ENCODE assay signal across 33 mouse cellular contexts in the genomic region with DNA sequence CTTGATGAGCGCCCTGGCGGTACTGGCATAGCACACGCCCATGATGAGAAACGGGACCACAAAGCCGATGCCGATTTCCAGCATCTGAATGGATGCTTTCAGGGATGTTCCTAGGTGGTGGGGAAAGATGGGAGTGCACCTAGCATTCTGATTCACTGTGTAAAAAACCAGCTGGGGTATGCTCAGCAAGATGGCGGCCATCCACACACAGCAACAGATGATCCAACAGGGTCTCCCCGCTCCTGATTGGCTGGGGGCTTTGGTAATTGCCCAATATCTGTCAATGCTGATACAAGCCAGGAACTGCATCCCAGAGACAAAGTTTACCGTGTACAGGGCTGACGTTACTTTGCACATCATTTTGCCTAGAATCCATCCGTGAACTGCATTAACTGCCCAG. TPM values are rescaled to one million over a fixed set of nuclear protein-coding genes. Genes with fewer than 3 reads are reported as not detected.
DNase-seq lines count a peak whose midpoint lies in the region; ATAC-seq lines count a peak whose summit lies in the region.
"Had no signal": no experiment of that assay in that cellular context is flagged by ENCODE, and none has a peak within 500 bp of the region (broad histone marks: within the 10 kb centered on the region; RNA-seq: fewer than 3 reads in every experiment).

No protein-coding gene starts in this region.

- intact Hi-C loops in heart, postnatal 14 days (cut with DNase I) = no loop called here

- peak; percentile 79 for DNase-seq in heart, adult 11 months
- DNase-seq in heart, postnatal 14 days = no peak
- peak; percentile 55 to 60 for DNase-seq in B cell, adult 2 months
- DNase-seq in ES-CJ7 (ENCODE audit: low read depth, low spot score) = peak; percentile 81
- no peak for DNase-seq in urinary bladder, postnatal 4 days (ENCODE audit: low spot score in 2 of 2)
- DNase-seq in right cerebral cortex, adult 2 months (ENCODE audit: low spot score in 2 of 2) = no peak
- DNase-seq: adrenal gland, postnatal 14 days; cerebellum, adult 9-10 months; gastrocnemius, postnatal 14 days; heart, adult 18-20 months; heart, postnatal 10 days; kidney, adult 11 months; kidney, postnatal 36 days; thymus, postnatal 36 days had no signal

- peak; percentile 69 for ATAC-seq in inflammation-experienced regulatory T-cells, adult 6 months
- ATAC-seq: forebrain, embryonic 16.5 days; hindbrain, postnatal 0 days; midbrain, embryonic 13.5 days; Patski had no signal

RNA-seq across cellular contexts. Expression of gene Ackr4, which starts 27.7 kb away (rescaled TPM):
- total RNA-seq in heart, postnatal 14 days (2021) = 1 to 10 TPM; 6.4 to 9.1 TPM
- 1 to 10 TPM in 1 of 3 experiments, not detected in 2; 1.3 TPM for polyA plus RNA-seq in inflammation-experienced regulatory T-cells, adult 6 months (2017; shearing (Covaris generic))
- total RNA-seq: monocyte, adult 5-6 weeks had no signal
- polyA plus RNA-seq: G1E had no signal

RNA-seq across cellular contexts. Expression of gene Acad11, which starts 35.9 kb away (rescaled TPM):
- total RNA-seq in heart, postnatal 14 days (2021) = 10 to 100 TPM; 56.5 to 58.4 TPM
- 10 to 100 TPM in 1 of 3 experiments, 1 to 10 TPM in 2; 4.2 to 11.6 (median 4.6) TPM for polyA plus RNA-seq in inflammation-experienced regulatory T-cells, adult 6 months (2017; shearing (Covaris generic))

RNA-seq across cellular contexts. Expression of gene Uba5, which starts 36.1 kb away (rescaled TPM):
- total RNA-seq in heart, postnatal 14 days (2021) = 10 to 100 TPM; 18.4 to 20.3 TPM
- 10 to 100 TPM; 12.2 to 13.2 (median 12.9) TPM for polyA plus RNA-seq in inflammation-experienced regulatory T-cells, adult 6 months (2017; shearing (Covaris generic))

RNA-seq across cellular contexts. Expression of gene Gm28305, which starts 58.6 kb away (rescaled TPM):
- total RNA-seq in heart, postnatal 14 days (2021) = not detected
- polyA plus RNA-seq in inflammation-experienced regulatory T-cells, adult 6 months (2017; shearing (Covaris generic)) = not detected
- total RNA-seq: adrenal gland, postnatal 14 days; common myeloid progenitor, adult 5-6 weeks; G1E; gastrocnemius, postnatal 14 days; heart, adult 18-20 months; heart, postnatal 10 days; hindbrain, postnatal 0 days; layer of hippocampus, adult 8-10 months; left cerebral cortex, postnatal 25 days; monocyte, adult 5-6 weeks had no signal
- polyA plus RNA-seq: embryonic facial prominence, embryonic 11.5 days; forebrain, embryonic 10.5 days; forebrain, embryonic 16.5 days; G1E; heart, embryonic 12.5 days; hindbrain, embryonic 11.5 days; hindbrain, postnatal 0 days; kidney, embryonic 15.5 days; limb, embryonic 14.5 days; liver, embryonic 15.5 days; lung, embryonic 15.5 days; midbrain, embryonic 13.5 days; Patski; stomach, embryonic 16.5 days had no signal

Comparison
In these comparisons a context has a peak if more than half of its experiments do, and no peak if none do; other contexts are left out.
1. DNase-seq: peak in heart, adult 11 months (single experiment), B cell, adult 2 months (2 of 2) and ES-CJ7 (single experiment); none in heart, postnatal 14 days (0 of 2), urinary bladder, postnatal 4 days (0 of 2) and right cerebral cortex, adult 2 months (0 of 2).